8 mouse cellular contexts compared by ENCODE assay signal in genomic region chr16:75343028-75343901, GRCm38 (mm10).
DNase-seq lines count a peak whose midpoint lies in the region; ATAC-seq and TF ChIP-seq lines count a peak whose summit lies in the region.

No protein-coding gene starts in this region.

- H3K36me3 ChIP-seq in kidney, adult 2 months (ENCODE audit: control insufficient read depth, insufficient read depth, low read length) = no peaks in the 10 kb centered on the region
- H3K36me3 ChIP-seq in embryonic facial prominence, embryonic 14.5 days (ENCODE audit: control insufficient read depth, insufficient read depth, low read length) = no peaks in the 10 kb centered on the region
- H3K36me3 ChIP-seq in liver, embryonic 14.5 days (replicated peaks; ENCODE audit: control insufficient read depth, insufficient read depth, low read depth) = no peaks in the 10 kb centered on the region
- no peaks in the 10 kb centered on the region for H3K36me3 ChIP-seq in thymus, adult 2 months (ENCODE audit: control insufficient read depth, insufficient read depth, low read length)

- DNase-seq in kidney, adult 2 months = peak; percentile 13
- no peak for DNase-seq in kidney, adult 11 months
- peak; percentile 98 for DNase-seq in MEL-GATA-1-ER (ENCODE audit: extremely low read depth, low read depth)
- peak; percentile 42 for DNase-seq in embryonic facial prominence, embryonic 14.5 days (ENCODE audit: low spot score)
- peak; percentile 55 to 67 (median 58) for DNase-seq in liver, embryonic 14.5 days (ENCODE audit: low read depth in 3 of 3, low spot score in 3 of 3)
- no peak for DNase-seq in spleen, postnatal 14 days (ENCODE audit: low spot score in 2 of 2)
- no peak for DNase-seq in right cerebral cortex, adult 2 months (ENCODE audit: low spot score in 2 of 2)
- DNase-seq in thymus, adult 2 months = no peak

- H3K4me2 ChIP-seq in embryonic facial prominence, embryonic 14.5 days (ENCODE audit: low read depth, low read length) = peak overlapping the region; percentile 39
- H3K4me2 ChIP-seq in liver, embryonic 14.5 days (ENCODE audit: low read depth) = peak overlapping the region; percentile 58

- no peaks in the 10 kb centered on the region for H3K9me3 ChIP-seq in embryonic facial prominence, embryonic 14.5 days (ENCODE audit: control insufficient read depth, low read length)
- no peaks in the 10 kb centered on the region for H3K9me3 ChIP-seq in liver, embryonic 14.5 days (ENCODE audit: control insufficient read depth, low read length)

- H3K27ac ChIP-seq in kidney, adult 2 months (ENCODE audit: insufficient read depth, low read depth, low read length) = no peak overlapping the region
- H3K27ac ChIP-seq in embryonic facial prominence, embryonic 14.5 days (replicated peaks; ENCODE audit: low read depth, low read length) = no peak overlapping the region
- H3K27ac ChIP-seq in liver, embryonic 14.5 days = no peak overlapping the region
- H3K27ac ChIP-seq in thymus, adult 2 months (ENCODE audit: control insufficient read depth, insufficient read depth, low read length) = no peak overlapping the region

- no peaks in the 10 kb centered on the region; the same call in 1 of the 2 replicates for H3K27me3 ChIP-seq in kidney, adult 2 months (replicated peaks; ENCODE audit: control insufficient read depth, insufficient read depth, low read length)
- no peaks in the 10 kb centered on the region for H3K27me3 ChIP-seq in embryonic facial prominence, embryonic 14.5 days (replicated peaks; ENCODE audit: control insufficient read depth, insufficient read depth, low read length)
- no peaks in the 10 kb centered on the region for H3K27me3 ChIP-seq in liver, embryonic 14.5 days (ENCODE audit: control insufficient read depth, insufficient read depth, low read length)
- H3K27me3 ChIP-seq in thymus, adult 2 months (ENCODE audit: control insufficient read depth, insufficient read depth, low read length) = no peaks in the 10 kb centered on the region

- TF ChIP-seq POLR2A in kidney, adult 2 months (IDR thresholded peaks at IDR 0.05; ENCODE audit: low read depth, low read length) = no peak
- no peak for TF ChIP-seq POLR2A in thymus, adult 2 months (IDR thresholded peaks at IDR 0.05; ENCODE audit: control insufficient read depth, extremely low read depth, insufficient read depth, low read length, poor library complexity)

- no peak for TF ChIP-seq CTCF in kidney, adult 2 months (conservative IDR thresholded peaks at IDR 0.05; ENCODE audit: insufficient read depth, insufficient read length, low read depth, low read length)
- peak; percentile 59 for TF ChIP-seq CTCF in liver, embryonic 14.5 days (IDR thresholded peaks at IDR 0.05; ENCODE audit: low read depth)
- TF ChIP-seq CTCF in thymus, adult 2 months (IDR thresholded peaks at IDR 0.05; ENCODE audit: borderline replicate concordance, control insufficient read depth, extremely low read depth, insufficient read depth, low read length, poor library complexity) = no peak

- 28% methylated on average over 11 of the region's 11 CpGs for WGBS in kidney, adult 2 months
- 30% methylated on average over 11 of the region's 11 CpGs for WGBS in embryonic facial prominence, embryonic 14.5 days
- WGBS in liver, embryonic 14.5 days (ENCODE audit: insufficient replicate concordance) = 13% methylated on average over 11 of the region's 11 CpGs
- WGBS in thymus, adult 2 months = 22% methylated on average over 11 of the region's 11 CpGs

- no peak overlapping the region for H3K4me3 ChIP-seq in kidney, adult 2 months (ENCODE audit: insufficient read depth, low read depth, low read length)
- peak overlapping the region; percentile 13 for H3K4me3 ChIP-seq in embryonic facial prominence, embryonic 14.5 days (ENCODE audit: low read depth, low read length)
- peak overlapping the region in 1 of 2 experiments; percentile 32; a peak in 1 of 4 replicates for H3K4me3 ChIP-seq in liver, embryonic 14.5 days (ENCODE audit: insufficient read depth in 1 of 2, low read depth in 2 of 2, low read length in 2 of 2)
- no peak overlapping the region for H3K4me3 ChIP-seq in thymus, adult 2 months (ENCODE audit: control insufficient read depth, insufficient read depth, low read length)

- peak; percentile 62; the same call in 1 of the 2 replicates for ATAC-seq in embryonic facial prominence, embryonic 14.5 days (ENCODE audit: low read depth)
- peak; percentile 94 for ATAC-seq in liver, embryonic 14.5 days (ENCODE audit: insufficient read depth)

- no peak overlapping the region for H3K9ac ChIP-seq in embryonic facial prominence, embryonic 14.5 days (ENCODE audit: low read depth, low read length)
- no peak overlapping the region; the same call in 1 of the 2 replicates for H3K9ac ChIP-seq in liver, embryonic 14.5 days (replicated peaks)

- H3K4me1 ChIP-seq in kidney, adult 2 months (ENCODE audit: control insufficient read depth, insufficient read depth, low read length) = no peaks in the 10 kb centered on the region
- no peaks in the 10 kb centered on the region; the same call in 1 of the 2 replicates for H3K4me1 ChIP-seq in embryonic facial prominence, embryonic 14.5 days (ENCODE audit: control insufficient read depth, insufficient read depth, low read length)
- H3K4me1 ChIP-seq in liver, embryonic 14.5 days (replicated peaks; ENCODE audit: control insufficient read depth in 2 of 2, insufficient read depth in 2 of 2, low read length in 1 of 2) = peaks cover 0 to 9% of the 10 kb centered on the region in 2 experiments; a peak in 2 of 4 replicates
- H3K4me1 ChIP-seq in thymus, adult 2 months (replicated peaks; ENCODE audit: control insufficient read depth, insufficient read depth, low read length) = no peaks in the 10 kb centered on the region

- TF ChIP-seq EP300 in liver, embryonic 14.5 days (IDR thresholded peaks at IDR 0.05; ENCODE audit: low read depth) = peak; percentile 92

Comparison
In these comparisons a context has a peak if more than half of its experiments do, and no peak if none do; other contexts are left out.
1. DNase-seq: peak in kidney, adult 2 months (single experiment), MEL-GATA-1-ER (single experiment), embryonic facial prominence, embryonic 14.5 days (single experiment) and liver, embryonic 14.5 days (3 of 3); none in kidney, adult 11 months (single experiment), spleen, postnatal 14 days (0 of 2), right cerebral cortex, adult 2 months (0 of 2) and thymus, adult 2 months (single experiment).